Mouse (Mus musculus): ENCODE results near the gene Slc22a14. TPM values are rescaled to one million over a fixed set of nuclear protein-coding genes. Genes with fewer than 3 reads are reported as not detected.
A peak's percentile ranks its signal among the peaks of the same experiment; 100 is the strongest.

The Slc22a14 gene
- polyA plus RNA-seq, 1 experiment from 2014 or later = 0.09 TPM

GRCm38 (mm10) chr9:119353926-119354325 lies 11.4 kb downstream of the Slc22a14 start:
- no peak overlapping the region for H3K4me2 ChIP-seq (replicated peaks)
- ATAC-seq (ENCODE audit: low FRiP score, low read depth) = no peak
- H3K36me3 ChIP-seq = peaks cover 24% of the 10 kb centered on the region
- H3K27me3 ChIP-seq = no peaks in the 10 kb centered on the region
- WGBS = 84% methylated on average over 6 of the region's 6 CpGs
- H3K9me3 ChIP-seq = no peaks in the 10 kb centered on the region
- peaks cover 7% of the 10 kb centered on the region for H3K4me1 ChIP-seq
- no peak overlapping the region for H3K4me3 ChIP-seq
- no peak overlapping the region for H3K9ac ChIP-seq
- H3K27ac ChIP-seq = no peak overlapping the region

- Histone ChIP-seq H3K4me3 (no peak overlapping the region), H3K9ac (no peak overlapping the region), H3K4me2 (replicated peaks) (no peak overlapping the region), H3K27me3 (no peaks in the 10 kb centered on the region), H3K4me1 (no peaks in the 10 kb centered on the region), H3K36me3 (peaks cover 41% of the 10 kb centered on the region), H3K27ac (no peak overlapping the region), H3K9me3 (no peaks in the 10 kb centered on the region)
- peak; percentile 79 for ATAC-seq (ENCODE audit: low FRiP score, low read depth)
- WGBS = 30% methylated on average over 4 of the region's 4 CpGs
Measured at GRCm38 (mm10) chr9:119352060-119352459, 13.3 kb downstream of the Slc22a14 start.

- H3K4me1 ChIP-seq = no peaks in the 10 kb centered on the region
- H3K27me3 ChIP-seq = no peaks in the 10 kb centered on the region
- WGBS = 85% methylated on average over 10 of the region's 10 CpGs
- no peak overlapping the region for H3K4me2 ChIP-seq (replicated peaks)
- no peak for ATAC-seq (ENCODE audit: low FRiP score, low read depth)
- H3K9me3 ChIP-seq = no peaks in the 10 kb centered on the region
- H3K36me3 ChIP-seq = peaks cover 51% of the 10 kb centered on the region
- no peak overlapping the region for H3K27ac ChIP-seq
- H3K9ac ChIP-seq = no peak overlapping the region
- H3K4me3 ChIP-seq = no peak overlapping the region
Measured at GRCm38 (mm10) chr9:119350947-119351705, 14.2 kb downstream of the Slc22a14 start.

- Histone ChIP-seq H3K27me3 (no peaks in the 10 kb centered on the region), H3K27ac (no peak overlapping the region), H3K36me3 (peaks cover 56% of the 10 kb centered on the region), H3K4me2 (replicated peaks) (no peak overlapping the region), H3K4me3 (no peak overlapping the region), H3K9ac (no peak overlapping the region), H3K4me1 (no peaks in the 10 kb centered on the region), H3K9me3 (no peaks in the 10 kb centered on the region)
- 88% methylated on average over 3 of the region's 3 CpGs for WGBS
- ATAC-seq (ENCODE audit: low FRiP score, low read depth) = no peak
Measured at GRCm38 (mm10) chr9:119350531-119350930, 14.8 kb downstream of the Slc22a14 start.

GRCm38 (mm10) chr9:119346376-119346775 lies 19.0 kb downstream of the Slc22a14 start:
- H3K4me3 ChIP-seq = no peak overlapping the region
- no peak overlapping the region for H3K27ac ChIP-seq
- H3K27me3 ChIP-seq = no peaks in the 10 kb centered on the region
- 87% methylated on average over 8 of the region's 8 CpGs for WGBS
- H3K36me3 ChIP-seq = peaks cover 81% of the 10 kb centered on the region
- peaks cover 13% of the 10 kb centered on the region for H3K4me1 ChIP-seq
- H3K9me3 ChIP-seq = no peaks in the 10 kb centered on the region
- no peak for ATAC-seq (ENCODE audit: low FRiP score, low read depth)
- no peak overlapping the region for H3K9ac ChIP-seq
- H3K4me2 ChIP-seq (replicated peaks) = no peak overlapping the region

- Histone ChIP-seq H3K27ac (no peak overlapping the region), H3K4me3 (peak overlapping the region; percentile 79), H3K36me3 (peaks cover 49% of the 10 kb centered on the region), H3K27me3 (no peaks in the 10 kb centered on the region), H3K9ac (peak overlapping the region; percentile 87; the same call in 1 of the 2 replicates), H3K4me1 (peaks cover 26% of the 10 kb centered on the region), H3K9me3 (no peaks in the 10 kb centered on the region), H3K4me2 (replicated peaks) (peak overlapping the region; percentile 77)
- WGBS = 88% methylated on average over 7 of the region's 7 CpGs
- ATAC-seq (ENCODE audit: low FRiP score, low read depth) = no peak
Measured at GRCm38 (mm10) chr9:119342728-119343127, 22.6 kb downstream of the Slc22a14 start.

GRCm38 (mm10) chr9:119340909-119341816 lies 24.2 kb downstream of the Slc22a14 start, which contains the start of gene Myd88:
Gene Myd88 (minus strand): TSS chr9:119341411.
- Histone ChIP-seq H3K4me2 (replicated peaks) (peak within 1 kb of the TSS; percentile 77), H3K9ac (peak within 1 kb of the TSS; percentile 87), H3K27me3 (no peaks in the 10 kb centered on the region), H3K36me3 (peaks cover 33% of the 10 kb centered on the region), H3K4me1 (peaks cover 26% of the 10 kb centered on the region), H3K4me3 (peak within 1 kb of the TSS; percentile 79), H3K27ac (peak within 1 kb of the TSS; percentile 91), H3K9me3 (no peaks in the 10 kb centered on the region)
- under 1% methylated on average over 67 of the region's 68 CpGs for WGBS
- peak; percentile 99 for ATAC-seq (ENCODE audit: low FRiP score, low read depth)

GRCm38 (mm10) chr9:119340212-119340580 lies 25.2 kb downstream of the Slc22a14 start:
- Histone ChIP-seq H3K27ac (peak overlapping the region; percentile 91), H3K9me3 (no peaks in the 10 kb centered on the region), H3K27me3 (no peaks in the 10 kb centered on the region), H3K4me3 (peak overlapping the region; percentile 79), H3K36me3 (peaks cover 23% of the 10 kb centered on the region), H3K9ac (peak overlapping the region; percentile 73), H3K4me2 (replicated peaks) (peak overlapping the region; percentile 77), H3K4me1 (peaks cover 26% of the 10 kb centered on the region)
- 5% methylated on average over 8 of the region's 8 CpGs for WGBS
- ATAC-seq (ENCODE audit: low FRiP score, low read depth) = no peak

GRCm38 (mm10) chr9:119339558-119340211 lies 25.7 kb downstream of the Slc22a14 start, which contains the start of gene Acaa1a:
Gene Acaa1a (plus strand): TSS chr9:119339676.
- Histone ChIP-seq H3K27me3 (no peaks in the 10 kb centered on the region), H3K9me3 (no peaks in the 10 kb centered on the region), H3K27ac (peak within 1 kb of the TSS; percentile 91), H3K36me3 (peaks cover 18% of the 10 kb centered on the region), H3K4me2 (replicated peaks) (peak within 1 kb of the TSS; percentile 77), H3K9ac (peak within 1 kb of the TSS; percentile 73), H3K4me3 (peak within 1 kb of the TSS; percentile 79), H3K4me1 (peaks cover 26% of the 10 kb centered on the region)
- no peak for ATAC-seq (ENCODE audit: low FRiP score, low read depth)
- WGBS = under 1% methylated on average over 43 of the region's 43 CpGs

GRCm38 (mm10) chr9:119339106-119339505 lies 26.2 kb downstream of the Slc22a14 start:
- Histone ChIP-seq H3K27me3 (no peaks in the 10 kb centered on the region), H3K27ac (no peak overlapping the region), H3K36me3 (peaks cover 12% of the 10 kb centered on the region), H3K9me3 (no peaks in the 10 kb centered on the region), H3K4me3 (peak overlapping the region; percentile 79), H3K4me2 (replicated peaks) (peak overlapping the region; percentile 77), H3K4me1 (peaks cover 26% of the 10 kb centered on the region), H3K9ac (peak overlapping the region; percentile 73)
- no peak for ATAC-seq (ENCODE audit: low FRiP score, low read depth)
- WGBS = 48% methylated on average over 7 of the region's 7 CpGs

GRCm38 (mm10) chr9:119338350-119338749 lies 27.0 kb downstream of the Slc22a14 start:
- 89% methylated on average over 3 of the region's 3 CpGs for WGBS
- Histone ChIP-seq H3K27ac (no peak overlapping the region), H3K4me1 (peaks cover 26% of the 10 kb centered on the region), H3K27me3 (no peaks in the 10 kb centered on the region), H3K4me3 (no peak overlapping the region), H3K9me3 (no peaks in the 10 kb centered on the region), H3K9ac (no peak overlapping the region), H3K36me3 (peaks cover 5% of the 10 kb centered on the region), H3K4me2 (replicated peaks) (no peak overlapping the region)
- no peak for ATAC-seq (ENCODE audit: low FRiP score, low read depth)

All from limb, embryonic 13.5 days (tissue).